Mouse (Mus musculus) retina, postnatal 1 day (tissue): ENCODE data around the gene Tecpr1.

ENCODE experiments used
- DNase-seq: peaks from one replicate; pipeline ENCODE4 v3.0.0-alpha.2; 2012

Tecpr1 gene

GRCm38 (mm10) chr5:144223503-144223862 lies at the start of gene Tecpr1:
Gene Tecpr1, minus strand, starts transcription at chr5:144223615.
- peak; percentile 97 for DNase-seq

GRCm38 (mm10) chr5:144271772-144272171 lies 48.4 kb upstream of the Tecpr1 start:
- DNase-seq: no peak

DNA sequence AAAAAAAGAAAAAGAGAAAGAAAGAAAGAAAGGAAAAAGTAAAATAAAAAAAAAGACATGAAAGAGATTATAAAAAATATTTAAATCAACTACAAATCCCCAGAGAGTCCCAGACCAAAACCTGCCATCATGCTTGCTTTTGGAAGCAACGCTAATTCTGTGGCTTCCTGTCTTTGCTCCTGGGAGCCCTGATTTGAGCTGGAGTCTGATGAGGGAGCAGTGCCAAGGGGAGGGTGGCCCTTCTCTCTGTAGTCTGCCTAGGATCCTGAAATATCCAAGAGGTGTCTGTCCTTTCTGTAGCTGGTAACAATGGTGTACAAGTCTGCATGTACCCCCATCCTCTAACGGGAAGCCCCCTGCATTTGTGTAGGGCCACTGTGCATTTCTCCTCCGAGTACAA lies 47.7 kb upstream of the Tecpr1 start:
- DNase-seq: no peak

GRCm38 (mm10) chr5:144270420-144270819 lies 47.0 kb upstream of the Tecpr1 start:
- no peak for DNase-seq

- DNase-seq: no peak
Observed at GRCm38 (mm10) chr5:144269926-144270325, 46.5 kb upstream of the Tecpr1 start.

DNA sequence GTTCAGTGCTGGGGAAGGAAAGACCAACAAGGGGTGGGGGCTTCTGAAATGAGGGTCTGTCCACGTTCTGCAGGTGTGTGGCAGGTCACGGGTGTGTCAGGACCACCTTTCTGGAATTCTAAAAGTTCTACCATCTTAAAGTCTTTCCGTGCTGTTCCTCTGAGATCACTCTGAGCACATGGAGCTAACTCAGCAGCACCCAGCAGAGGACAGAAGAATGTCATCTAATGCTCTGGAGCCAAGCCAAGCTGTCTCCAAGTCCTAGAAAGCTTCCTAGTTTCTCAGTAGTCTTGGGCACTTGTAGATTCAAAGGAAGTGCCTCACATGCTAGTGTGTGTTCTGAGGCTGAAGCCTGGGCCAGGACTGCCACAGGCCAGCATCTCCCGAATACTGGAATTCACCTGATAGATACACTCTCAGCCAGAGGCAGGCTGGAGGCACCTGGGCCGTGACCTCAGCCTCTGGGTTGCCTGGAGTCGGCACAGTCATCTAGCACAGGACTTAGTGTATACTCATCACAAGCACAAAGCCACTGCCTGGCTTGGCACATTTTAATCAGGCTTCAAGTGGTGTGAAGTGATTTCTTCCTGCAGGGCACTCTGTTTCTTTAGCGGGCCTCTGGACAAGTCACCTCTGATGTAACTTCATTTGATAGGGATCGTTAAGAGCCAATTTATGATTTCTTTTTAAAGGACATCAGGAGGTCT lies 44.3 kb upstream of the Tecpr1 start:
- no peak for DNase-seq

GRCm38 (mm10) chr5:144263496-144263895 lies 40.1 kb upstream of the Tecpr1 start:
- no peak for DNase-seq

GRCm38 (mm10) chr5:144263082-144263481 lies 39.7 kb upstream of the Tecpr1 start:
- no peak for DNase-seq

DNA sequence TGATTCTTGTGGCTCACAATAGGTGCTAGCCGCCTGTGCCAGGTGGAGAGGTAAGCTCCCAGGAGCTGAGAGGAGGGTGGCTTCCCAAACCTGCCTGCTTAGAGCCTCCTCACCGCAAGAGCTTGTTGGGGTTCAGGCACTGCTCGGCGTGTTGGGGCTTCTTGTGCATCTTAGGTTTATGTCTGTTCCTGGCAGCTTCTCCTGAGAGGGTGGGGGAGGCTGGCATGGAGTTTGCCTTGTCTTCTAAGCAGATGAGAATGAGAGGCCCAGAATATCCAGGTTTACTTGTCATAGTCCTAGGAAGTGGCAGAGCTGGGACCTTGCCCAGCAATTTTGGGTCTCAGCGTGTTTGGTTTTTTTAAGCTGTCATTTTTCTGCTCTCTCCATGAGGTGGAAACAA lies 38.4 kb upstream of the Tecpr1 start:
- DNase-seq: no peak

DNA sequence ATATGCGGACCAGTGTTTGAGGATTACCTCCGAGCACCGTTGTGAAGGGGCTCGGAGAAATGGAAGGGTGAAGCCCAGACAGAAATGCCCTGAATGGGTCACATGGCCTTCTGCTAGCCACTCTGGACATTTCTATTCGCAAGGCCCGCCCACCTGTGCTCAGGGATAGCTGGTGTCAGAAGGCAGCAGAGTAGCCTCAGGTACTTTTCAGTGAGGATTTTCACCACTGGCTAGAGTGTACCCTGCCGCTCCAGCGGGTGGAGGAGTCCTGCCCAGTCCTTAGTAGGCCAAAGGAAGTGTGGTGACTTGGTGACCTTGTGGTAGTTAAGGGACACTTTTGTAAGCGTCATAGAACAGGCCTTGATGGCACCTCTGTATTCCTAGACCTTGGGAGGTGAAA lies 37.9 kb upstream of the Tecpr1 start:
- DNase-seq: no peak

DNA sequence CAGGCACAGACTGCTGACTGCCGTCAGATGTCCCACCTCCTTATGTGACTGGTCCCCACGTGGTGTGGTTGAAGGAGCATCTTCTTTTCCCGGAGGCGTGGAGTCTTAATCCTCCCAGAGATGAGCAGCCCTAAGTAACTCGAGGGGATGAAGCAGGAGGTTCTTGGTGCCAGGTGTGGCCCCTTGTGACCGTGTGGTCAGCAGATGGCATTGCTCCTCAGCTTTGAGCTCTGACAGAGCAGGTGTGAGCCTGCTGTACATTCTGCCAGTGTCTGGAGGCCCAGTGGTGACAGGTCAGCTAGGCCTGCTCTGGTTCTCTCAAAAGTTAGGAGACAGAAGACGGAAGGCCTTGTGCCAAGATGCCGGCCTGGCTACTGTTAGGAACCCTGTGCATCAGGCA lies 37.0 kb upstream of the Tecpr1 start:
- no peak for DNase-seq

- DNase-seq: no peak
Observed at GRCm38 (mm10) chr5:144259228-144259627, 35.8 kb upstream of the Tecpr1 start.

DNA sequence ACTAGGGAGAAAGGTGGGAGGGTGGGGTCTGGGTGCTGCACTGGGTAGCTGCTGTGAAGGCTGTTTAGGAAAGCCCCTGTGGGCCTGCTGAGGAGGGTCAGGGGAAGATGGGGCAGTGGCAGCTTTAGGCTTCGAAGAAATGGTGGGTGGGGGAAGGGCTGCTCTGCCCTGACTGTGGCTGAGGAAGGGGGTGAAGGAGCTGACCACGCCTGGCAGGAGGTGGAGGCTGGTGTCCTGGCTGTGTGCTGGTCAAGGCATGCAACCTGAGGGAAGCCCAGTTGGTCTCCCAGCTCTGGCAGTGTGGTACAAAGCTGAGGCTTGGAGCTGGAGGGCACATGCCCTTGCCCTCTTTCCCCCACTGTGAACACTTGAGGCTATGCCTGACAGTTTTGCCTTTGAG lies 35.3 kb upstream of the Tecpr1 start:
- no peak for DNase-seq

GRCm38 (mm10) chr5:144258131-144258611 lies 34.8 kb upstream of the Tecpr1 start:
- DNase-seq: no peak

DNA sequence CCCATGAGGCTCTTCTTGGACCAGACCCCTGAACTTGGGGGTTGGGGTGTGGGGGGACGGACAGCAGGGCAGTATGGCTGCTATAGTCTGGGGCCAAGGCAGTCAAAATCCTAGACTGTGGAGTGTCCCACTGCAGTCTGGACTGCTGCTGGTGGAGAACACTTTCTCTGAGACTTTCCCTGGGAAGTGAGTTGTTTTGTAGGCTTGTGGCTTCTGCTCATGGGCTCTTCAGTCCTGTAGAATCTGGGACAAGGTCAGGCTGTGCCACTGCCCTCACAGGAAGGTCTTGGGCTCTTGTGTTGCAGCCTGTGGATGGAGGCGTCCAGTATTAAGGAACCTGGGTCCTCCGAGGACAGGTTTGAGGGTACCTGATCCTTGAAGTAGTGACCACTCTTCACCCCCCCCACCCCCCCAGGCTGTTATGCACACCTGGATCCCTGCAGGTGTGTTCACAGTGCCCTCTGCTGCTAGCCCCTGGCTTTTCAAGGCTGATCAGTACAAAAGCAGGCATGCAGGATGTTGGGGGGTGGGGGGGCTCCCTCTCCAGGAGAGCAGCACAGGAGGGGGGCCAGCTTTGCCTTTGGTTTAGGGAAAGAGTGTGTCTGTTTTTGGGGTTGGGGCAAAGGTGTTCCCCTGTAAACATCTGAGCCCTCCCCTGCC lies 34.2 kb upstream of the Tecpr1 start:
- DNase-seq: no peak

DNA sequence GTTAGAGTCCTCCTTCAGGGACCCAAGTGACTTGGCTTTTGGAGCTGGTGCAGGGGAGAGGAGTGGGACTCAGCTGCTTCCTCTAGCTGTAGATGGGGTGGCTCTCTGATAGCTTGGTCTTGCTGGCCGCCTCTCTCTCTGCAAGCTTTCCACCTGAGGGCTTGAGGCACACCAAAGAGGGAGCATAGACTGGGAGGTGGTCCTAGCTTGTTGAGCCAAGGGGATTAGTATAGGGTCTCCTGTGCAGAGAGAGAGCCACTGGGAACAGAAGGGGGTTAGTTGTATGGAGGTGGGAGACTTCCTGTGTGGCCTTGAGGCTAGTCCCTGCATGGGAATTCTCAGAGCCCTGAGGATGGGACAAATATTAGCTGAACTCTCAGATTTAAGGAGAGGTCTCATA lies 33.5 kb upstream of the Tecpr1 start:
- DNase-seq: no peak

DNA sequence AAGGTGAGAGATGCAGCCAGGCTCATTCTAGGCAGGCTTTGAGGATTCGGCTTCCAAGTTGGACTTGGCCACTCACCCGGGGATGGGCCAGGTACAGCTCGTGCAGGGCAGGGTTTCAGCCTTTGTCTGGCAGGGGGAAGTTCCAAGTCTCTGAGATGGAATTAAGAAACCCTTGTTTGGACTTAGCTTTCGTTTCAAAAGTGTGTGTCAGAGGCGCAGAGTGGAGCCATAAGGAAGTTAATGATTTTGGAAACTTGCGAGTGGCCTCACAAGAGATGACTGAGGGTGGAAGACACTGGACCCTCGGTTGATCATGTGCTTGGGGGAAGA lies 33.1 kb upstream of the Tecpr1 start:
- no peak for DNase-seq

DNA sequence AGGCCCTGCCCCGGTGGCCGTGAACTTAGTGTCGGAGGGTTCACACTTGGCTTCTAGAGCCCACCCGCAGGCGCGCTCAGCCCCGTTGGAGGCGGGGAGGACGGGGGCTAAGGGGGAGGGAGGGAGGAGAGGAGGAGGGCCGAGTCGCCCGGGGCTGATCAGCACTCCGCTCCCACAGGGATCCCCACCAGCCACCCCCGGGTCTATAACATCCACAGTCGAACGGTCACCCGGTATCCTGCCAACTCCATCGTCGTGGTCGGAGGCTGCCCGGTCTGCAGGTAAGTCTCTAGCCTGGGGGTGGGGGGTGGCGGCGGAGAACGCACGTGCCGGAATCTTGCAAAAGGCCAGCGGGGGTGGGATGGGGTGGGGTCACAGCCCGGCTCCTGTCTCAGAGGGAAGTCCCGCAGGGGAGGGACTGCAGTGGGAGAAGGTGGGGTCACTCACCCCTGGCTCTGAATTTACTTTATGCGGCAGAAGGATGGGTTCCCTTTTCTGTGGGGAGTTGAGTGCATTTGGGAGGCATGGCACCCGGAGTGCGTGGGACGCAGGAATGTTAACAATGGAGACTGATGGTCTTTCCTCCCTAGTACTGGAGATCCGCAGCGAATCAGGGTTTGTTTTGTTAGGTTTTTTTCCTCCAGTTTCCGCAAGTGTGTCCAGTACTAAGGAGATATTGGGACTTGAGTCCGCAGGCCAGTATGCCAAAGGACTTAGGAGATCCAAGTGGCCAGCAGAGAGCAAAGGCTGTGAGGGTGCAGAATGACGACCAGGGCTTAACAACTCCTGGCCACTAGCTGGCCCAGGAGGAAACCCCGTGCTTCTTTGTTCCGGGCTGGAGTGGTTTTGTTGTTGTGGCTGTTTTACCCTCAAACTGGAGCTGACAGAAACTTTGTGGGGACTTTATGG lies 32.5 kb upstream of the Tecpr1 start:
- peak; percentile 75 for DNase-seq

DNA sequence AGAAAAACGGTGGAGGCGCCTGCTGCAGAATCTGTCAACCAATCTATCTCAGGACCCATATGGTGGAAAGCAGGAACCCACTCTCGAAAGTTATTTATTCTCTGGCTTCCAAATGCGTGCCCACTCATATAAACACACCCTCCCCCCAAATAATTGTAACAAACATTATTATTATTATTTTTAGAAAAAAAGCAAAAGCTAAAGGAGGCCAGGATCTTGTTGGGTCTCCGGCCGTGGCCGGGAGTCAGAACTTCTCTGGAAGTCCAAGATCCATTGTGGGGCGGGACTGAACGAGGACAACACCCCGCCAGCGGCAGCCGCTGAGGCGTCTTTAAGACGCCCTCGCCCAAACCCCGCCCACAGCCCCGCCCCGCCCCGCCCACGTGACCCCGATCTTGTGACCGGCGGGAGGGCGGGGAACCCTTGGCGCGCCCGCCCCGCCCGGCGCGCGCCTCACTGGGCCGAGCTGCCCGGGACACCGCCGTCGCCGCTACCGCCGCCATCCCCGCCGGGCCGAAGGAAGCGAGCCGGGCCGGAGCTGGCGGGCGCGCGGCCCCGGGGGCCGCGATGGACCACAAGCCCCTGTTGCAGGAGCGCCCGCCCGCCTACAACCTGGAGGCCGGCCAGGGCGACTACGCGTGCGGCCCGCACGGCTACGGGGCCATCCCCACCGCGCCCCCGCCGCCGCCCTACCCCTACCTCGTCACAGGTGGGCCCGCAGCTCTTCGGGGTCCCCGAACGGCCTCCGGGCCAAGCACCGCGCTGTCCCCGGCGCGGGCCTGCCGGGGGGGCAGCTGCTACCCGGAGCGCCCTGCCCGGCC lies 31.6 kb upstream of the Tecpr1 start:
- DNase-seq: peak; percentile 92

DNA sequence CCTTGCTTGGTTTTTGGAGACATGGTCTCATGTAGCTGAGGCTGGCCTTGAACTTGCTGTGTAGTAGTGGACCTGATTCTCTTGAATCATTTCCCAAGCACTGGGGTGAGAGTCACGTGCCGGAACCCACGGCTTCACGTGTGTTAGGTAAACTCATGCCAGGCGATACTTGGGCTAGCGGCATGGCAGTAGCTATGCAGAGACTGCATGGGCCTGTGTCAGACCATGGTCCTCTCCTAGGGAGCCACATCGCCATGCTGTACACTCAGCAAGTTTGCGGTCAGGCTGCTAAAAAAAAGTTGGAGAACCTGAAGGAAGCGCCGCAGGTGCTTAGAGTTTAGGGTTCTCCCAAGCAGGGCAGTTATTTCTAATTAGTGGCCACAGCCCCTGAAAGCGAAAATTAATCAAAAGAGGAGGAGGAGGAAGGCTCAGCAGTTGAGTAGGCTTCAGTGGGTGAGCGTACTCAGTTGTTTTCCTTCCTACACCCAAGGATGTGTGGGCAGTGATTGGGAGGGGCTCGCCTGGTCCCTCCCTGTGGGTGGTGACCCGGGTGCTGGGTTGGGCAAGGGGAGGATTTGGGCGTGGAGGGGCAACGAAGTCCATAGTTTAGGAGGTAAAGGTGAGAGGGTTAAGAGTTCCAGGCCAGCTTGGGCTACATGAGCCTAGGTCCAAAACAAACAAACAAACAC lies 30.9 kb upstream of the Tecpr1 start:
- DNase-seq: no peak

- DNase-seq: no peak
Observed at GRCm38 (mm10) chr5:144253212-144253611, 29.8 kb upstream of the Tecpr1 start.

DNA sequence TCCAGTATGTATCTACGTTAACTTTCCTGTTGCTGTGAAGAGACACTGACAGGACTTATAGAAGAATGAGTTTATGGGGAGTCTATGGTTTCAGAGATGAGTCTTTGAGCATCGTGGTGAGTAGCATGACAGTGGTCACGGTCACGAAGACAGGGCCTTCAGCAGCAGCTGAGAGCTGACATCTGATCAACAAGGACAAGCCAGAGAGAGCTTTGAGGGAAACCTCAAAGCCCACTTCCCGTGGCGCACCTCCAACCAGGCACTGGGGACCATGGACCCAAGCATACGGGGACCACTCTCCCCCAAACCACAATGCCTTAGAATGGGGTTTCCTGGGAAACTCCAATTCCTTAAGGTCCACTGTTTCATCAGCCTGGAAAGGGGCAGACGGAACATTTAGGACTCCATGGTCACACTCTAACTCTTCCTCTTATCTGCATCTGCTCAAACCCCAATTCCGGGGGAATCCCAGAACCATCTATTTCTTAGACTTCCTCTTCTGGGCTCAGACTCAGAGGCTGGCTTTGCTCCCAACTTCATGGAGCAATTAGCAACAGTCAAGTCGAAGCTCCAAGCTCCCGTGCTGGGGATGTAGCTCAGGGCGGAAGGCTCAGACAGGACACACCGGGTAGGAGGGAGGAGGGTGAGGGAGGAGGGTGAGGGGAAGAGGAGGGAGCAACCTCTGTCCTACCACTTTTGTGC lies 28.6 kb upstream of the Tecpr1 start:
- DNase-seq: no peak
